Mouse (Mus musculus) gastrocnemius, adult 2 months (tissue): ENCODE results near the gene Gm4027. TPM values are rescaled to one million over a fixed set of nuclear protein-coding genes. Genes with fewer than 3 reads are reported as not detected.
"Not testable (repeated sequence)": the region's sequence is repeated elsewhere in the genome, so short reads cannot be mapped to it uniquely, and the experiment has no call there.

Source experiments
- DNase-seq: peaks from one replicate; pipeline ENCODE4 v3.0.0; 2022
- H3K27ac ChIP-seq: fragments of 200-600 bp; 2 replicates; pipeline ENCODE4 v1.8.1; 2022; ENCODE audit warnings: mild to moderate bottlenecking
- H3K4me3 ChIP-seq: fragments of 200-600 bp; 2 replicates; pipeline ENCODE4 v1.8.1; 2022; ENCODE audit warnings: mild to moderate bottlenecking, moderate library complexity
- intact Hi-C: fragments of 180-260 bp; cut with DNase I; formaldehyde crosslinking; loops from one replicate; pipeline ENCODE4 v1.15.1; 2025
- long read RNA-seq, 2 experiments: library from polyadenylated mRNA; stranded (forward); transcript quantifications; one replicate each; pipeline ENCODE4 v2.0.0; 2021
- total RNA-seq, 2 experiments: library from RNA; stranded (reverse); gene quantifications; 2 replicates each; pipeline ENCODE4 v1.2.3; 2021

The Gm4027 gene
- not detected for total RNA-seq
- long read RNA-seq, experiment 1: 0 reads
- long read RNA-seq, experiment 2: 0 reads

DNA sequence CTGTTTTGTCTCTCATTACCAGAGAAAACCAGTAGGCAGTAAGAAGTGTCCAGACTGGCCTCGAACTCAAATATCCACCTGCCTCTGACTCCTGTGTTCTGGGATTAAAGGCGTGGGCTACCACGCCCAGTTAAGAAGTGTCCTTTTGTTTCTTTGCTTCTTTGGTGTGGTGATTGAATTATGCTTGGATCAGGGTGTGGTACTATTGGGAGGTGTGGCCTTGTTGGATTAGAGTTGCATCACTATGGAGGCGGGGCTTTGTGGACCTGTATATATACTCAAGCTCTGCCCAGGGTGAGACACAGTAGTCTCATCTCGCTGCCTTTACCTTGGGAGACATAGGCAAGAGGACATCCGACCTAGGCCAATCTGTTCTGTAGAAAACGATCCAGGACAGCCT is at the start of gene Gm4027:
Gene Gm4027 (plus strand): TSS at position 301 of the 400 bp plus-strand sequence.
- intact Hi-C loops, H3K27ac ChIP-seq, DNase-seq, H3K4me3 ChIP-seq: not testable (repeated sequence)

DNA sequence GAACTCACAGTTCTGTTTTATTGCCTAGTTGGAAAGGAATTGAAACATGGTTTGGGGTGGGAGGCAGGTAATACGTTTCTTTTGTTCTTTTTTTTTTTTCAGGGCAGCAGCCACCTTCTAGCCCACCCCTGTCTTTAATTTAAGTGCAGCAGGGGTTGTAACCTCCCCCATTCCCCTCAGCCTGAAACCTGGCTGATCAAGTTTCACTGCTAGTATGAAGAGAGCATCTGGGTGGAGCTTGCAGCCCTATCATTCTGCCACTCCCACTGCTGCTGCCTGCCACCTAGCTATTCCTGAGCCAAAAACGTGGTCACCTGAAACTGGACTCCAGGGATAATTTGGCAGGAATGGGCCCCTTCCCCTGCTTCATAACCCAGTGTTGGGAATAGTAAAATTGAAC is 17.3 kb upstream of the Gm4027 start:
- H3K27ac ChIP-seq, H3K4me3 ChIP-seq, DNase-seq, intact Hi-C loops: not testable (repeated sequence)

DNA sequence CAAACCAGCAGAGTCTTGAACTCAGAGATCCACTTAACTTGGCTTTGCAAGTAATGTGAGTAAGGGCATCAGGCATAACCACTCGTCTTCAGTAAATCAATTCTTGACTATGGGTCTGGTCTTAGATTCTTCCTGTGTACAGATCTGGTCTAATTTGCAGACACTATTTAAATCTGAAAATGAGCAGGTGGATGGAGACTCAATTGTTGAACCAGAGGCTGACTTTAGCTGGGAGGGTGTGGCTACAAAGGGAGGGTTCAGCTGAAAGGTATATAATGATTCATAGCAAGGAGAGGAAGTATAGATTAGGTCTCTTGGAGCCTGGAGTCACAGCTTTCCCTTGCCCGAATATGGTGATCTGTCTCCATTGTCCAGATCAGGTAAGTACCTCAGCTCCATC is 16.3 kb upstream of the Gm4027 start, which contains the start of gene Oog1:
Gene Oog1 (plus strand): TSS at position 301 of the 400 bp plus-strand sequence.
- H3K27ac ChIP-seq, intact Hi-C loops, DNase-seq, H3K4me3 ChIP-seq: not testable (repeated sequence)

DNA sequence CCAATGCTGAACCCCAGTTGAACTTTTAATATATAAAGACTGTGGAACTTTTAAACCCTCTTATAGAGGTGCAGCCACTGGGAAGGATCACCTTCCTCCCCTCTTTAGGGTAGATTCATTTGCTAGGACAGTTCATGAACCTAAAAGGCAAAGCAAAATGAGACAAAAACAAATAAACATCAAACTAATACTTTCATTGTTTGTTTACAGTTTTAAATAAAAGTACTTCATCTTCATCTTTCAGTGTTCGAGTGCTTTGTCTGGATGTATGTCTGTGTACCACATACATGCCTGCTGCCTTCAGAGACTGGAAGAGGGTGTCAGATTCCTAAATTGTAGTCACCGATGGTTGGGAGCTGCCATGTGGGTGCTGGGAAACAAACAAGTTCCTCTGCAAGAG is 25.9 kb downstream of the Gm4027 start, which contains the start of gene Gm16381:
Gene Gm16381 (minus strand): TSS at position 101 of the 400 bp plus-strand sequence.
- intact Hi-C loops, H3K27ac ChIP-seq, DNase-seq, H3K4me3 ChIP-seq: not testable (repeated sequence)

DNA sequence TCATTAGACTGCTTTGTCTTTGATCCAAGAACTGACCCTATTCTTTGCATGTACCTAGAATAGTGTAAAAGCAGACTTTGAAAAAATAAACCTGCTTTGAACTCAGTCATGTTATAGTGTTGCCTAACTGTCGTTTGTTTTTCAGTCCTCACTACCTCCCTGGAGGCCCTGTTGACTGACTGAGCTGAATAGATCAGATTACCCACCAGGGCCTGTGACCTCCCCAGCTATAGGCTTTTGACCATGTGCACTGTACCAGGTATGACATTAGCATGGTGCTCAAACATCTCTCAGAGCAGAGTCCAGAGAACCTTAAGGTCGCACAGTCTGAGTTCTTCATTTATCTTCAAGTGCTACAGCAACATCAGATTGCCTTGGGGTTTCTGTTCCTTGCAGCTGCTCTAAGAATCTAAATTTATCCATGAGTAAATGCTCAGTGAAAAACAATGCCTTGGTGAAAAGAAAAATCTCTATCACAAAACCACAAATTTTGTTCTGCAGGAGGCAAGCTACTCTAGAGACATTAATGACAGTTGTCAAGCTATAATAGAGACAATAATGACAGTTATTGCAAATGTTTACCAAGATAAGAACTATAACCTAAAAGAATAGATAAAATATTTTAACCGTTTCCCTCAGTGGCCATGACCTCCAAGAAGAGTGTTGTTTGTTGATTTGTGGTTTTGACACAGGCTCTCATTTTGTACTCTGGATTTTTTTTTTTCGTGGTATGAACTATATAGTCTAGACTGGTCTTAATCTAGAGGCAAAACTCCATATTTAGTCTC is 34.4 kb downstream of the Gm4027 start:
- DNase-seq, H3K4me3 ChIP-seq, intact Hi-C loops, H3K27ac ChIP-seq: not testable (repeated sequence)

Other genes starting within 250 kb of the Gm4027 start
- 1 to 10 TPM; 6.4 to 8.5 TPM for gene Sptlc2, start 230.5 kb upstream of the Gm4027 start, total RNA-seq
- 100 to 1,000 TPM; 141 to 180 TPM for gene Slirp, start 175.0 kb upstream of the Gm4027 start, total RNA-seq
- gene Alkbh1, start 174.9 kb upstream of the Gm4027 start, total RNA-seq: 1 to 10 TPM; 6.4 to 8.3 TPM
- 10 to 100 TPM; 46.5 to 52.7 TPM for gene Snw1, start 146.6 kb upstream of the Gm4027 start, total RNA-seq
- gene Gm5788, start 124.1 kb upstream of the Gm4027 start, total RNA-seq: not detected
- gene Gm8300, start 104.6 kb upstream of the Gm4027 start, total RNA-seq: not detected
- gene Oog1, start 16.2 kb upstream of the Gm4027 start, total RNA-seq: not detected
- gene Gm16381, start 25.8 kb downstream of the Gm4027 start, total RNA-seq: not detected
- not detected for gene Gm21319, start 156.9 kb downstream of the Gm4027 start, total RNA-seq
- gene Gm21936, start 176.6 kb downstream of the Gm4027 start, total RNA-seq: not detected
- gene BB287469, start 197.7 kb downstream of the Gm4027 start, total RNA-seq: not detected
- gene Gm2001, start 223.5 kb downstream of the Gm4027 start, total RNA-seq: not detected